Mouse (Mus musculus) ZHBTc4 (cell line): ENCODE measurements around the gene C130026I21Rik.
"Not testable (repeated sequence)": the region's sequence is repeated elsewhere in the genome, so short reads cannot be mapped to it uniquely, and the experiment has no call there.

ENCODE experiments used
- DNase-seq: peaks from one replicate; pipeline ENCODE4 v3.0.0-alpha.2; 2011; ENCODE audit warnings: low read depth, low spot score

C130026I21Rik gene

DNA sequence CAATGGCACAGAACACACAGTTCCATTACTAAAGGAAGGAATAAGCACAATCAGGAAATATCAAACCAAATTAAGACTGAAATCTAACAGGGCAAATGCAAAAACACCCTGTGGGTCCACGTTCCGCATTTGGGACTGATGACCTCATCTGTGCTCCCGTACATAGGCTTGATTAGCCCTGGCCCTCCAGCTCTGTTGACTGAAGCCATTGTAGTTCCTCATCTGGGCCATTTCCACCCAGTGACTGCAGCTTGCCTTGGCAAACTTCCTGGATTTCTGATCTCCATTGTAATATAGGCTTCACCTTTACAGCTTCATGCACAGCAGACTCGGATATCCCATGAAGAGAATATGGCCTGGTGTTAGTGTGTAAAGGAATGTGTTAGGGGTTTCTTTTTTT lies 148.5 kb downstream of the C130026I21Rik start:
- not testable (repeated sequence) for DNase-seq

DNA sequence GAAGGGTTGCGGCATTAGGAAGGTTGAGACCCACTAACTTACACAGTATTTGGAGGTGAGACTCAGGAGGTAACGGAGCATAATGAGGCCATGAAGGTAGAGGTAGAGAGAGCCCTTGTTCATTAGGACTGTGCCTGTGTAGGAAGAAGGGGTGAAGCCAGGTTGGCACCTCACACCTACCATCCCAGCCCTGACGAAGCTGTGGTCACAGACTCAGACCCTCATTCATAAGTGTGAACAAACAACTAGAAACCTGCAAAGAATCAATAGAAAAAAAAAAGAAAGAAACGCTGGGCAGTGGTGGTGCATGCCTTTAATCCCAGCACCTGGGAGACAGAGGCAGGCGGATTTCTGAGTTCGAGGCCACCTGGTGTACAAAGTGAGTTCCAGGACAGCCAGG lies 152.0 kb downstream of the C130026I21Rik start:
- DNase-seq: not testable (repeated sequence)

DNA sequence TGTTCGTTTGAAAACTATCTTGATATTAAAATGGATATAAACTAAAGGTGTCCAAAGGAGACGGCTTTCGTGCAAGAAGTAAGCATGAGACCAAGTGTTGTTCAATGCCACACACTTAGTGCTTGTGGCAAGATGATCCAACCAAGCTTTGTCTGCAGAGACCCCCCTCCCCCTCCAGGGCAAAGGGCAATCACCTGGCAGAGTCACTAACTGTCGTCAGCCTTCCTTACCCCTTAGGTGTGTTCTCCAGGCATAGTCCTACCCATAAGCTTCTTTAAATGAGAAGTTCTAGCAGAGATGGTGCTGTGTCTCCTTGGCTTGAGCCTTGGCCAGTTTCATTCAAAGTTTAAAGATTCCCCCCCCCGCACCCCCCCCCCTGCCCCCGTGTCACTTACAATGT lies 152.8 kb downstream of the C130026I21Rik start:
- DNase-seq: not testable (repeated sequence)

DNA sequence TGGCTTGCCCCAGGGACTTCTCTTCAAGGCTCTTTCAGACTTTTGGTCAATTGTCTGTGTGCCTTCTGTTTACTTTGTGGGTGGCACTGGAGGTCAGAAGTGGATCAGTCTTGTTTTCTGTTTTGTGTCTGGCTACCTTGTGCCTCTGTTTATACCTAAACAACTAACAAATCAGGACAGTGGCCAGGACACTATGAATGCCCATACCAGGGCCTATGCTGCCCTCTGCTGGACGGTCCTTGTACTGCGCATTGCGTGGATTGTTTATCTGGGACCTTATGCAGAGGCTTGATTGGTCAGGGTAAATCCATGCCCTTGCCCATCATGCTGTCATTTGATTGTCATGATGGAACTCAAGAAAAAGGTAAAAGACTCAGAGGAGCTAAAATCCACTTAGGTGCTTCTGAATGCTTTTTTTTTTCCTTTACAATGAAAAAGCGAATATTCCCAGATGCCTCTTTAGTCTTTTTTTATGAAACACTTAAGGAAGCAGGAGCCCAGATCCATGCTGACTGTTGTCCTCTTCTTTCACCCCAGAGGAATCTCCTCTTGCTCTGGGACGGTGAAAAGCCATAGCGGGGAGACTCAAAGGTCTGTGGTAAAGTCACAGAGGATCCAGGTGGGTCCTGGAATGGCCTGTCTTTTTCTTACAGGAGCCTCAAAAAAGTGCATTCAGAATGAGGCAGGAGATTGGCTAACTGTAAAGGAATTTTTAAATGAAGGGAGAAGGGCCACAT lies 155.5 kb downstream of the C130026I21Rik start:
- DNase-seq: not testable (repeated sequence)

DNA sequence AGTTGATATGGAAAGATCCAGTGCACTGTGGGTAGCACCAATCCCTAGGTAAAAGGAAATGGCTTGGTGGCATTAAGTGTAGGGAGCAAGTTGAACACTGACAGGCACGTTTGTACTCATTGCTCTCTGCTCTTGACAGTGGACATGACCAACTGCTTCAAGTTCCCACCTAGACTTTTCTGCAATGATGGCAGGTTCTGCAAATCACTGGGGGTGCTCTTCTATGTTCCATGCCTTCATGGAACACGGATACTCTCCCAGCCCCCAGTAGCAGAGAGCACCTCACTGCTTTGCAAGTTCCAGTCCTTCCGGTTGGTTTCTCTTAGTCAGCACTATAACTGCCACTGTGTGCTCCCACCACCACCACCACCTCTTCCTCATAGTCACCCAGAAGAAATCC lies 156.3 kb downstream of the C130026I21Rik start:
- DNase-seq: not testable (repeated sequence)

DNA sequence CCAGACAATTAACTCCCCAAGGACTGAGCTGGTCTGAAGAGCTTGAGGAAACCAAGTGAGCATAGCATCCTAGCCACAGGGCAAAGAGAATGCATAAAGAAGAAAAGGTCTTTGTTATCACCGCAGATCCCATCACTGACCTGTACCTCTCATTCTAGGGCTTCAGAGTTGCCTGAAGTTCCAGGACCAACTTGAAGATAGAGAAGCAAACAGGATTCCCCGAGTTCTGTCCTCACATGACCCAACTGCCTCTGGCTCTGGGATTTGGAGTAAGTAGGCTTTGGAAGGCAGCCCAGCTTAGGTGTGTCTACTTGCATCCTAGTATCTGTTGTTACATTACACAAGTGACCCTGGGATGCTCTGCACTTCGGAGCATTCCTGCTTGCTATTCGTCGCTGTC lies 157.5 kb downstream of the C130026I21Rik start:
- not testable (repeated sequence) for DNase-seq

DNA sequence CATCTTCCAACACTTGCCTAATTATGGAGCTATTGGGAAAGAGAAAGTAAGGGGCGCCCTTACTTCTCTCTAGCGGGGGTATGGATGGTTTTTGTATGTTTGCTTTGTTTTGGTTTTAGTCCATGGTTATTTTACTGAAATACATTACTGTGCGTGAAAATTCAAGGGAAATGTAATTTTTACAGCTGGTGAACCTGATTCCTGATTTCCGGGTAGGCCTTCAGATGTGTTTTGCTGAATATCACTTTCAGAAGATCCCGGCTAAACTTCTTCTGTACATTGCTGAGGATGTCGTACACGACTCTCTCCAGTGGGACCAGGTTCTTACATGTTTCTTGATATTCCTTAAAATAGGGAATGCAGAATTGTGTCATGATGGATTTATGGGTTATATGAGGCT lies 158.1 kb downstream of the C130026I21Rik start:
- DNase-seq: not testable (repeated sequence)

DNA sequence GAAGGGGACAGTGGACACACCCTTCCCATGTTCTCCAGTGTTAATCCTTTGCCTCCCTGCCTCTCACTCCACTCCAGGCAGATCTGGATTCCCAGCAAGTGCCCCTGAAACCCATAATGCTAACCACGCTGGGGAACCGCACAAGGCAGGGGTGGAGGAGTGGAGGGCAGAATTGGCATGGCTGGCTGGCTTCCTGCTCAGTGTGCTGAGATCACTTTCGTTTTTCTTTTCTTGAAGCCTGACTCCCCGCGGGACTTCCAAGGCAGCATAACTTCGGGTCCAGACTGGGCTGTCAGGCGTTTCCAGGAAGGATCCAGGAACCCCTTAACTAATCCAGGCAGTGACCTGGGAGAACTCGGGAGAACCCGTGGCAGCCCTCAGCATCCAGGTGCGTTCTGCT lies 158.8 kb downstream of the C130026I21Rik start:
- DNase-seq: not testable (repeated sequence)

DNA sequence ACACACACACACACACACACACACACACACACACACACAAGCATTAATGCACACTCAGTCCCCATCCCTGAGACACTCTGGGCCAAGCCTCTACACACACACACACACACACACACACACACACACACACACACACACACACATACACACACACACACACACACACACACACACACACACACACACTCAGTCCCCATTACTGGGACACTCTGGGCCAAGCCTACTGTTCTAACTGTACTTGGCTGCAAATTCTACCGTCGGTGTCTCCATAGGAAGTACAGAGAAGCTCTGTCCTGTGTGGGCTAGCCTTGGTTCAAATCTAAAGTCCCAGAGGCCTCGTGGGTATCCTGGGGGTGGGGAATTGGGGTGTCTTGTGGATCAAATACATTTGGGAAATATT lies 159.5 kb downstream of the C130026I21Rik start:
- not testable (repeated sequence) for DNase-seq

DNA sequence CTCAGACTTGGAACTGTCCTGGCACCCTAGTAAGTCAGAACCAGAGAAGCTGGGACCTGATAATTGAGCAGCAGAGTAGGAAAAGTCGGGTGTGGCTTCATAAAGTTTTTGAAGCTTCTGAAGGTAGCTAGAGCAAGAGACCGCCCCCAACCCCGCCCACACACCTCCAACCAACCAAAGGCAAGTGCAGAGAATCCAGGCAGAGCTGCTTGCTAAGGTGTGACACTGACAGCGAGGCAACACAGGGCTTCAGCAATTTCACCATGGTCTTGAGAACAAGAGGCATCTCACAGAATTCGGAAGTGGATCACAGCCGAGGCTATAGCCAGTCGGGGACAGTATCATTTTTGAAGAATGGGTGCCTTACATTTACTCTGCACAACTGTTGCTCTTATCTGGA lies 160.6 kb downstream of the C130026I21Rik start, which contains the start of gene A530032D15Rik:
TSS of gene A530032D15Rik (minus strand) at position 101 of the 400 bp plus-strand sequence.
- not testable (repeated sequence) for DNase-seq

DNA sequence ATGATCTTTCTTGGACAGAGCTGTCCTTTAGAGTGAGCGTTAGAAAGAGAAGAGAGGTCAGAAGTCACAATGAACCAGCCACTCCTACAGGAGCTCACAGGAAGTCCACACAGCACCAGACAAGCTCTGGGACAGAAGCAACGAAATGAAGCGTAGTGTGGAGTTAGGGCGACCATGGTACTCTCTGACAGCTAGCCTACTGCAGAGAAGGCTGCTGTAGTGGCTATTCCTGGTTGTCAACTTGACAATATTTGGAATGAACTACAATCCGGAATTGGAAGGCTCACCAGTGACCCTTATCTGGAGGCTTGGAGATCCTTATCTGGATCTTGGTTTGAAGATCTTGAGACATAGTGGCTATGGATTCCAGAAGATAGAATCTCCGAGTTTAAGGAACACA lies 164.4 kb downstream of the C130026I21Rik start:
- not testable (repeated sequence) for DNase-seq

DNA sequence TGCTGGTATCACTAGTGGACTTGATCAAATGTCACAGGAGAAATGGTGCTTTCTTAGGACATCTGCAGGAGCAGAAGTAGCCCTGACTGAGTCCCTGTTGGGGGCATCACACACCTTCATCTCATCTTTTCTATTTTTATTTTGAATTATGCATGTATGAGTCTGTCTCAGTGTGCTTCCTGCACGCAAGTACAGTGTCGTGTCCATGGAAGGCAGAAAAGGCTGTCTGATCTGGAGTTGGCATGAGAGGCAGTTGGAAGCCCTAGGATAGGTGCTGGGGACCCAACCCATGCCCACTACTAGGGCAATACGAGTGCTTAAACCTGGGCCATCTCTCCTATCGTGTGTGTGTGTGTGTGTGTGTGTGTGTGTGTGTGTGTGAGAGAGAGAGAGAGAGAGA lies 165.0 kb downstream of the C130026I21Rik start:
- DNase-seq: not testable (repeated sequence)

DNA sequence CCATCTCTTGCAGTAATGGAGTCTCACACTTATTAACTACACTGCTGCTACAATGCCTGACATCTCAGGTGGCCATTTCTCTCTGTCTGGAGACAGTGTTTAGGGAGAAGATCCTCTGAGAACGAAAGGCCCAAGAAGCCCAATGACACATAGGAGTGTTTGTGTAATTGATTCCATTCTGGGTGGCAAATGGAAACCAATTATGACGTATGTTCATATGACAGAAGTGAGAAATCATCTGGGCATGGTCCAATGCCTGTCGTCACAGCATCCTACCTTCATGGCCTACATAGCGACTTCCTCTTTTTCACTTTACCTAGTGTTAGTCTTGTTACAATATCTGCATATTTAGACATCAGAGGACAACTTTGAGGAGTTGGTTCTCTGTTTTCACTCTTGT lies 168.6 kb downstream of the C130026I21Rik start:
- not testable (repeated sequence) for DNase-seq

DNA sequence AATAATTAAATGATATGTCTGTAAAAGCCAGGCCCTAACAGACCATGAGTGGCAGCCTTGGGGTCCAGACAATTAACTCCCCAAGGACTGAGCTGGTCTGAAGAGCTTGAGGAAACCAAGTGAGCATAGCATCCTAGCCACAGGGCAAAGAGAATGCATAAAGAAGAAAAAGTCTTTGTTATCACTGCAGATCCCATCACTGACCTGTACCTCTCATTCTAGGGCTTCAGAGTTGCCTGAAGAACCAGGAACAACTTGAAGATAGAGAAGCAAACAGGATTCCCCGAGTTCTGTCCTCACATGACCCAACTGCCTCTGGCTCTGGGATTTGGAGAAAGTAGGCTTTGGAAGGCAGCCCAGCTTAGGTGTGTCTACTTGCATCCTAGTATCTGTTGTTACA lies 170.5 kb downstream of the C130026I21Rik start, which contains the start of gene Gm10553:
TSS of gene Gm10553 (plus strand) at position 301 of the 400 bp plus-strand sequence.
- DNase-seq: not testable (repeated sequence)

DNA sequence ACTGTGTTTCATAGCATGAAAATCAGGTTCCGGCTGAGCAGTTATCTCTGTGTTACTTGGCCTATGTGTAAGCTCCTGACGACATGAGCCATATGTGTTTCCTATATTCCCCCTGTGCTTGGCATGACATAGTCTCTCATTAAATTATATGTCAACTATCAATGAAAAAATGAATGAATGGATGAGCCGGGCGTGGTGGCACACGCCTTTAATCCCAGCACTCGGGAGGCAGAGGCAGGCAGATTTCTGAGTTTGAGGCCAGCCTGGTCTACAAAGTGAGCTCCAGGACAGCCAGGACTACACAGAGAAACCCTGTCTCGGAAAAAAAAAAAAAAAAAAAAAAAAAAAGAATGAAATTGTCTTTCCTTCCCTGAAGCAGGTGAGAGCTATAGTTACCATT lies 171.3 kb downstream of the C130026I21Rik start:
- not testable (repeated sequence) for DNase-seq

DNA sequence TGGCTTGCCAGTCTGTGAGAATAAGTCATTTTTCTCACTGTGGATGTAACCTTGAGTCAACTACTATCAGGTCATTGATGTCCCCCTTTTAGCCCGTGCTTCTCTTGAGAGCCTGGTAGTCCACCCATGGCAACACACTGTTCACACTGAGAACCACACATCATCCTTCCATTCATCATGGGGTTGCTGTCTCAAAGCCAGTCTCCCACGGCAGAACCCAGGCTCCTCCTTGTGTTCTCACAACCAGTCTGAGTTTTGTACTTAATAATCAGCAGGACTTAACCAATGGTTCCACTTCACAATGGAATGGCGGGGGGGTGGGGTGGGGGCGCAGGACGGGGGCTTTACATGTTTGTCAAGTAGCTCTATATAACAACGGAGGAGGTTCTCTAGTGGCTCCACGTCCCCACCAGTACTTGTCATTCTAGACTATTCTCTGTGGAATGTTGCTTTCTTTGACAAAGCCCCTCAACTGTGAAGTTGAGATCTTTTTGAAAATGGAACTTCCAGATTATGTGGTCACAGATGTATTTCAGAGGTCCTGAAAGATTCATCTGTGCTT lies 177.3 kb downstream of the C130026I21Rik start:
- DNase-seq: not testable (repeated sequence)

DNA sequence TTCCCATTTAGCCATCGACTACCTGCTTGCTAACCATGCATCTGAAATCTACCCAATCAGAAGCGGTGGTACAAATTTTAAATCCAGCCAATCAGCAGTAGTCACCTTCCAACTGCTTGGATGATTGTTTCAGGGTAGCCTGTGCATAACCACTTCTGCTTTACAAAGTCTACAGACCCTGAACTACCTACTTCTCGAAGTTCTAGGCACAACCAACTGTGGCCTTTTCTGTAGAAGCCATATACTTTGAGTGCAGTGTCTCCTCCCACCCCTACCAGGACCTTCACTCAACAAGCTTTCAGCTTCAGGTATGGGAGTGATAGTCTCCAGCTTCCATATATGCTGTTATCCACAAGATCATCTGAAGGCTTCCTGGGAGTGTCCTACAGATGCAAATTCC lies 178.2 kb downstream of the C130026I21Rik start:
- DNase-seq: not testable (repeated sequence)

DNA sequence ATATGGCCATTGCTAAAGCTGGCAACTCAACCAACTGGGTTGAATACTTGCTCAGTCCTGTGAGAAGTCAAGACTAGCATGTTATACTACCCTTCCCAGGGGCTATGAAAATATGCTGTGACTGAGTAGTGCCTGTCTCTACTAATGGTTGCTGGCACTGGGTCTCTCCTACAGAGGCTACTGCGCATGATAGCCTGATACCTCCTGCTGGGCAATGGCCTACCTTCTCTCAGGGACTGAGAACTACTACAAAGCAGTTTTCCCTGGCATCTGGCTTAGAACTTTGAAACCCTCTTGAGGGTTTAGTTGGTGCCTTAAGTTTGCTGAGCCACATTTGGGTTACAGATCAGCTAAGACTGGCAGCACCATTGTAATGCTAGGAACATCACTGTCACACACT lies 184.2 kb downstream of the C130026I21Rik start:
- DNase-seq: not testable (repeated sequence)

DNA sequence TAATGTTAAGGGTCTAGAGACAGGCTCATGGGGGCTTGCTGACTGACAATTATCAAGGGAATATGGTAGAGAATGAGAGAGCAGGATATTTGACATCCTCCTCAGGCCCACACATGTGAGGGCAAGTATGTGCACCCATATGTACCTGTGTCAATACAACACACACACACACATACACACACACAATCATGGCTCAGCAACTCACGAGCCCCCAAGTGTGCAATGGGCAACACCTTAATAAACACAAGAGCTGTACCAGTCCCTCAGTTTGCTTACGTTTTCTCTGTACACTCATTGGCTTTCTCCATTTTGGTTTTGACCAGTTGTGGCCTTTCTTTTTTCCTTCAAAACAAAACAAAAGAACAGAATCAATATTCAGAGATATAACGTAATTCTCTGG lies 185.6 kb downstream of the C130026I21Rik start:
- DNase-seq: not testable (repeated sequence)

DNA sequence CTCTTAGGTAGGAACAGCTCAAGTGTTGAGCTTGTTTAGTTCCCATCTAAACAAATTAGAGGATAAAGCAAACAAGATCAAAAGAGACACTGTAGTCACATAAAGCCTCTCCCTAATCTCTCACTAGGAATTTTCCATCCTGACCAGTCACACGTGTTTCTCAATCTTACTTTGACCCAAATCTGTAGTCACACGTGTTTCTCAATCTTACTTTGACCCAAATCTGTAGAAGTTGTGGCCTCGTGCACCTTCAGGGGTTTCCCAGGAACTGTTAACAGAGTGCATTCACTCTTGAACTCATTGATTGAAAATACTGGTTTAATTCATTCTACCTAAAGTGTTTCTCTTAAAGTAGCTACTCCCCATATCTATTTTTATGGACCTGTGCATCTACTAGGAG lies 197.3 kb downstream of the C130026I21Rik start:
- not testable (repeated sequence) for DNase-seq

DNA sequence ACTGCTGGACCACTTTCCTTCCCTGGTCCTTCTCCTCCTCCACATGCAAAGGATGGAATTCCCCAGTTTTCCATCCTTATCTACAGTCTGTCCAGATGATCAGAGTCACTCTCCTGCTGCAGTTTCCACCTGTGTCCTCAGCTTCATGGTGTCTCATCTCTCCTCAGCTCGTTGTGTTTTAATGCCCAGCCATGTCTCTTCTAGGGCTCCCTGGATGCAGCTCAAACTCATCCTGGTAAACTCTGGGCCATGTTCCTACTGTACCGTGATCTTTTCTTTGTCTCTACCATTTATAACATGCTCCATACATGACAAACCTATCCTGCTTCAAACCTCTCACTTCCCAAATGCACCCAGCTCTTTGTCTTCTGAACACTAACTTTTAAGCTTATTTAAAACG lies 198.7 kb downstream of the C130026I21Rik start:
- not testable (repeated sequence) for DNase-seq

DNA sequence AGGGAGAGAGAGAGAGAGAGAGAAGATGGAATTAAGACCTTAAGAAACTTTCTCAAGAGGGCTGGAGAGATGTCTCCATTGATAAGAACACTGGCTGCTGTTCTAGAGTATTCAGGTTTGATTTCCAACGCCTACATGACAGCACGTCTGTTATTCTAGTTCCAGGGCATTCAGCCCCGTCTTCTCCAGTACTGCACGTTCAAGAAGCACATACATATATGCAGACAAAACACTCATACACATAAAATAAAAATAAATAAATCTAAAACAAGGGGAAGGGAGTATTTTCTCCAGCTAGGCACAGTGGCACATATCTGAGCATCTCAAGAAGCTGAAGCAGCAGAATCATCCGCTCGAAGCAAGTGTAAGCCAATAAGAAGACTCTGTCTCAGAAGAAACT lies 234.6 kb downstream of the C130026I21Rik start:
- DNase-seq: not testable (repeated sequence)

DNA sequence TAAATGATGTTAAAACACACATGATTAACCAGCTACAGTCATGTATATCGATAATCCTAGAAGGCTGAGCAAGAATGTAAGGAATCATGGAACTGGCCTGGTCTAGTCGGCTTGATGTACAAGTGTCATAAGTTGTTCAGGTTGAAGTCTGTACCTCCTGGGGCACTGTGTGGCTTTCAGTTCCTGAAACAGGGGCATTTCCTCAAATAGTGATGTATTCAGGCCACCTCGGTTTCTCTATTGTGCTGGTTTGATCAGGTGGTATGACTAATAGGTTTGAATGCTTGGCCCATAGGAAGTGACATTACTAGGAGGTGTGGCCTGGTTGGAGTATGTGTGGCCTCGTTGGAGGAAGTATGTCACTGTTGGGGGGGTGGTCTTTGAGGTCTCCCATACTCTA lies 236.0 kb downstream of the C130026I21Rik start:
- DNase-seq: not testable (repeated sequence)
